Mouse (Mus musculus) forebrain, embryonic 13.5 days (tissue): ENCODE measurements around the gene Reep3. TPM values are rescaled to one million over a fixed set of nuclear protein-coding genes. Genes with fewer than 3 reads are reported as not detected.
"Not testable (repeated sequence)": the region's sequence is repeated elsewhere in the genome, so short reads cannot be mapped to it uniquely, and the experiment has no call there.

ENCODE experiments used
- ATAC-seq: fragments of 200-750 bp; cut with Nextera tagmentation; 2 replicates; pipeline ENCODE4 v1.8.0; 2017
- H3K27ac ChIP-seq: fragments of 300-500 bp; sonication (generic); 2 replicates; pipeline ENCODE4 v1.5.1; 2015; ENCODE audit warnings: inconsistent platforms, mild to moderate bottlenecking, moderate library complexity
- H3K27me3 ChIP-seq: fragments of 300-500 bp; sonication (generic); 2 replicates; pipeline ENCODE4 v1.6.1; 2015; ENCODE audit warnings: mild to moderate bottlenecking, inconsistent platforms
- H3K36me3 ChIP-seq: fragments of 300-500 bp; sonication (generic); 2 replicates; pipeline ENCODE4 v1.6.1; 2015; ENCODE audit warnings: mild to moderate bottlenecking, inconsistent platforms; ENCODE audit not compliant: poor library complexity, severe bottlenecking
- H3K4me1 ChIP-seq: fragments of 300-500 bp; sonication (generic); 2 replicates; pipeline ENCODE4 v1.6.1; 2015; ENCODE audit warnings: inconsistent platforms
- H3K4me2 ChIP-seq: fragments of 300-500 bp; sonication (generic); 2 replicates; pipeline ENCODE4 v1.6.1; 2015; ENCODE audit warnings: inconsistent platforms, mild to moderate bottlenecking, moderate library complexity
- H3K4me3 ChIP-seq: fragments of 300-500 bp; sonication (generic); 2 replicates; pipeline ENCODE4 v1.5.1; 2015; ENCODE audit warnings: mild to moderate bottlenecking, inconsistent platforms
- H3K9ac ChIP-seq: fragments of 300-500 bp; sonication (generic); 2 replicates; pipeline ENCODE4 v1.6.1; 2015; ENCODE audit warnings: mild to moderate bottlenecking, inconsistent platforms
- H3K9me3 ChIP-seq: fragments of 300-500 bp; sonication (generic); replicated peaks from 2 replicates; pipeline ENCODE4 v1.6.1; 2016; ENCODE audit warnings: inconsistent platforms
- WGBS: fragments of 180-500 bp; shearing (Covaris S2); methylation state at CpG from one replicate; pipeline ENCODE4 v1.1.7; 2015; 5-methylcytosine and 5-hydroxymethylcytosine counted together
- polyA plus RNA-seq: library from polyadenylated mRNA; unstranded; fragments of >200 nt; fragmentation: Nextera tagmentation; extraction: Ambion mirVana; gene quantifications from 2 replicates; pipeline ENCODE4 v1.2.1, GENCODE M21; 2015

Reep3 gene
- polyA plus RNA-seq, 1 experiment from 2014 or later, result 42.2 TPM

- 13% methylated on average over 30 of the region's 30 CpGs for WGBS
- H3K9me3 ChIP-seq, result no peaks in the 10 kb centered on the region
- peak overlapping the region; percentile 34 for H3K4me3 ChIP-seq
- H3K4me1 ChIP-seq, result peaks cover 32% of the 10 kb centered on the region
- no peaks in the 10 kb centered on the region for H3K27me3 ChIP-seq
- ATAC-seq, result 0 out of 2 replicates have a peak, but pooled peaks have one; percentile 36
- no peaks in the 10 kb centered on the region for H3K36me3 ChIP-seq
- H3K27ac ChIP-seq, result peak overlapping the region; percentile 93
- H3K4me2 ChIP-seq, result peak overlapping the region; percentile 63
- peak overlapping the region; percentile 50 for H3K9ac ChIP-seq
Measured at GRCm38 (mm10) chr10:67002207-67003008, 94.3 kb downstream of the Reep3 start.

GRCm38 (mm10) chr10:67000958-67001615 is 95.7 kb downstream of the Reep3 start:
- WGBS, result 94% methylated on average over 13 of the region's 13 CpGs
- ATAC-seq, H3K27me3 ChIP-seq, H3K27ac ChIP-seq, H3K9me3 ChIP-seq, H3K36me3 ChIP-seq, H3K4me3 ChIP-seq, H3K9ac ChIP-seq, H3K4me2 ChIP-seq: not testable (repeated sequence)
- H3K4me1 ChIP-seq, result peaks cover 32% of the 10 kb centered on the region

- Histone ChIP-seq H3K27me3 (no peaks in the 10 kb centered on the region), H3K9ac (no peak overlapping the region), H3K36me3 (no peaks in the 10 kb centered on the region), H3K4me2 (no peak overlapping the region), H3K4me3 (no peak overlapping the region), H3K9me3 (no peaks in the 10 kb centered on the region), H3K4me1 (peaks cover 34% of the 10 kb centered on the region), H3K27ac (no peak overlapping the region)
- ATAC-seq, result no peak
- WGBS, result 95% methylated on average over 5 of the region's 5 CpGs
Measured at GRCm38 (mm10) chr10:67000136-67000535, 96.6 kb downstream of the Reep3 start.

GRCm38 (mm10) chr10:66998770-66999169 is 98.0 kb downstream of the Reep3 start:
- H3K9ac ChIP-seq, result no peak overlapping the region
- no peak overlapping the region for H3K27ac ChIP-seq
- H3K4me3 ChIP-seq, result no peak overlapping the region
- H3K36me3 ChIP-seq, result no peaks in the 10 kb centered on the region
- H3K4me1 ChIP-seq, result peaks cover 34% of the 10 kb centered on the region
- 96% methylated on average over 7 of the region's 7 CpGs for WGBS
- H3K4me2 ChIP-seq, result no peak overlapping the region
- H3K27me3 ChIP-seq, result no peaks in the 10 kb centered on the region
- no peak for ATAC-seq
- H3K9me3 ChIP-seq, result no peaks in the 10 kb centered on the region

- ATAC-seq, result no peak
- WGBS, result 55% methylated on average over 6 of the region's 6 CpGs
- H3K27ac ChIP-seq, result 0 out of 2 replicates have a peak overlapping the region, but pooled peaks have one; percentile 54
Measured at GRCm38 (mm10) chr10:66995181-66995580, 101.6 kb downstream of the Reep3 start.

GRCm38 (mm10) chr10:66994469-66994868 is 102.3 kb downstream of the Reep3 start:
- peak overlapping the region; percentile 27 for H3K27ac ChIP-seq

More at GRCm38 (mm10) chr10:66995181-66995580, 101.6 kb downstream of the Reep3 start:
- H3K9me3 ChIP-seq, result no peaks in the 10 kb centered on the region
- H3K4me1 ChIP-seq, result peaks cover 17% of the 10 kb centered on the region
- no peaks in the 10 kb centered on the region for H3K36me3 ChIP-seq
- no peak overlapping the region for H3K9ac ChIP-seq
- H3K4me2 ChIP-seq, result no peak overlapping the region
- H3K4me3 ChIP-seq, result no peak overlapping the region
- no peaks in the 10 kb centered on the region for H3K27me3 ChIP-seq

GRCm38 (mm10) chr10:66992591-66992990 is 104.2 kb downstream of the Reep3 start:
- Histone ChIP-seq H3K36me3 (no peaks in the 10 kb centered on the region), H3K27ac (no peak overlapping the region), H3K4me2 (no peak overlapping the region), H3K4me3 (no peak overlapping the region), H3K27me3 (no peaks in the 10 kb centered on the region), H3K4me1 (peaks cover 17% of the 10 kb centered on the region), H3K9me3 (peaks cover 7% of the 10 kb centered on the region; the same call in 1 of the 2 replicates), H3K9ac (no peak overlapping the region)
- ATAC-seq, result no peak
- WGBS, result 73% methylated on average over 5 of the region's 5 CpGs

More at GRCm38 (mm10) chr10:66994469-66994868, 102.3 kb downstream of the Reep3 start:
- no peak overlapping the region for H3K4me2 ChIP-seq
- H3K9me3 ChIP-seq, result peaks cover 6% of the 10 kb centered on the region; the same call in 1 of the 2 replicates
- no peaks in the 10 kb centered on the region for H3K36me3 ChIP-seq
- no peak overlapping the region for H3K9ac ChIP-seq
- peak; percentile 72; the same call in 1 of the 2 replicates for ATAC-seq
- WGBS, result 67% methylated on average over 5 of the region's 5 CpGs
- peaks cover 17% of the 10 kb centered on the region for H3K4me1 ChIP-seq
- H3K4me3 ChIP-seq, result no peak overlapping the region
- no peaks in the 10 kb centered on the region for H3K27me3 ChIP-seq

GRCm38 (mm10) chr10:66990506-66990905 is 106.2 kb downstream of the Reep3 start:
- WGBS, result 95% methylated on average over 3 of the region's 3 CpGs
- no peak for ATAC-seq
- H3K27me3 ChIP-seq, result no peaks in the 10 kb centered on the region
- no peak overlapping the region for H3K4me3 ChIP-seq
- no peak overlapping the region for H3K27ac ChIP-seq
- H3K4me2 ChIP-seq, result no peak overlapping the region
- H3K9me3 ChIP-seq, result peaks cover 7% of the 10 kb centered on the region; the same call in 1 of the 2 replicates
- H3K9ac ChIP-seq, result no peak overlapping the region
- H3K4me1 ChIP-seq, result peaks cover 17% of the 10 kb centered on the region
- H3K36me3 ChIP-seq, result no peaks in the 10 kb centered on the region

GRCm38 (mm10) chr10:66983043-66983442 is 113.7 kb downstream of the Reep3 start:
- Histone ChIP-seq H3K4me3 (no peak overlapping the region), H3K27me3 (no peaks in the 10 kb centered on the region), H3K27ac (no peak overlapping the region), H3K9me3 (no peaks in the 10 kb centered on the region), H3K36me3 (no peaks in the 10 kb centered on the region), H3K4me2 (no peak overlapping the region), H3K9ac (no peak overlapping the region), H3K4me1 (no peaks in the 10 kb centered on the region)
- WGBS, result 87% methylated on average over 5 of the region's 5 CpGs
- no peak for ATAC-seq

- no peaks in the 10 kb centered on the region for H3K9me3 ChIP-seq
- 81% methylated on average over 2 of the region's 2 CpGs for WGBS
- H3K36me3 ChIP-seq, result no peaks in the 10 kb centered on the region
Measured at GRCm38 (mm10) chr10:66978215-66978614, 118.5 kb downstream of the Reep3 start.

GRCm38 (mm10) chr10:66977093-66977492 is 119.7 kb downstream of the Reep3 start:
- WGBS, result 93% methylated on average over 3 of the region's 3 CpGs
- ATAC-seq, result no peak
- no peak overlapping the region for H3K4me2 ChIP-seq
- H3K36me3 ChIP-seq, result no peaks in the 10 kb centered on the region
- H3K4me3 ChIP-seq, result no peak overlapping the region
- H3K4me1 ChIP-seq, result no peaks in the 10 kb centered on the region
- no peaks in the 10 kb centered on the region for H3K9me3 ChIP-seq
- H3K9ac ChIP-seq, result no peak overlapping the region
- no peaks in the 10 kb centered on the region for H3K27me3 ChIP-seq
- H3K27ac ChIP-seq, result no peak overlapping the region

More at GRCm38 (mm10) chr10:66978215-66978614, 118.5 kb downstream of the Reep3 start:
- no peak overlapping the region for H3K9ac ChIP-seq
- H3K27ac ChIP-seq, result no peak overlapping the region
- no peak for ATAC-seq
- H3K4me2 ChIP-seq, result no peak overlapping the region
- H3K4me1 ChIP-seq, result no peaks in the 10 kb centered on the region
- H3K4me3 ChIP-seq, result no peak overlapping the region
- no peaks in the 10 kb centered on the region for H3K27me3 ChIP-seq

- 90% methylated on average over 1 of the region's 1 CpGs for WGBS
- H3K4me2 ChIP-seq, result no peak overlapping the region
- no peaks in the 10 kb centered on the region for H3K9me3 ChIP-seq
Measured at GRCm38 (mm10) chr10:66975451-66975850, 121.3 kb downstream of the Reep3 start.

More at GRCm38 (mm10) chr10:66975451-66975850, 121.3 kb downstream of the Reep3 start:
- H3K9ac ChIP-seq, result no peak overlapping the region
- no peak for ATAC-seq
- H3K27ac ChIP-seq, result no peak overlapping the region
- H3K36me3 ChIP-seq, result no peaks in the 10 kb centered on the region
- H3K4me3 ChIP-seq, result no peak overlapping the region
- no peaks in the 10 kb centered on the region for H3K4me1 ChIP-seq
- no peaks in the 10 kb centered on the region for H3K27me3 ChIP-seq
